Mouse (Mus musculus): ENCODE measurements at regions not wholly inside any gene's neighbourhood (a gene's known extent, or its start where the extent isn't known, plus 50 kb on each side); places are given as distances from the start of the nearest gene placed in this dataset.

GRCm38 (mm10) chr13:97617511-97618189 lies 142.8 kb downstream of the Gm10260 start:
- peak; percentile 62 to 85 for DNase-seq (ENCODE audit: inconsistent age in 2 of 2, low spot score in 1 of 2)

GRCm38 (mm10) chr13:97616919-97617318 lies 143.5 kb downstream of the Gm10260 start:
- no peak for DNase-seq (ENCODE audit: inconsistent age in 2 of 2, low spot score in 1 of 2)

- DNase-seq (ENCODE audit: inconsistent age in 2 of 2, low spot score in 1 of 2): peak; percentile 59 to 81
Measured at GRCm38 (mm10) chr13:97607221-97607723, 153.2 kb downstream of the Gm10260 start.

GRCm38 (mm10) chr13:97604451-97604850 lies 156.0 kb downstream of the Gm10260 start:
- DNase-seq (ENCODE audit: inconsistent age in 2 of 2, low spot score in 1 of 2): peak; percentile 18 to 80

- no peak for DNase-seq (ENCODE audit: inconsistent age in 2 of 2, low spot score in 1 of 2)
Measured at GRCm38 (mm10) chr13:97601135-97601730, 159.2 kb downstream of the Gm10260 start.

- DNase-seq (ENCODE audit: inconsistent age in 2 of 2, low spot score in 1 of 2): no peak
Measured at GRCm38 (mm10) chr13:97600136-97600535, 160.3 kb downstream of the Gm10260 start.

GRCm38 (mm10) chr13:97598507-97599431 lies 161.7 kb downstream of the Gm10260 start:
- peak in 1 of 2 experiments; percentile 45 for DNase-seq (ENCODE audit: inconsistent age in 2 of 2, low spot score in 1 of 2)

GRCm38 (mm10) chr13:97594851-97595250 lies 165.6 kb downstream of the Gm10260 start:
- DNase-seq (ENCODE audit: inconsistent age in 2 of 2, low spot score in 1 of 2): peak in 1 of 2 experiments; percentile 69

GRCm38 (mm10) chr13:97589626-97590025 lies 170.8 kb downstream of the Gm10260 start:
- no peak for DNase-seq (ENCODE audit: inconsistent age in 2 of 2, low spot score in 1 of 2)

- DNase-seq (ENCODE audit: inconsistent age in 2 of 2, low spot score in 1 of 2): no peak
Measured at GRCm38 (mm10) chr13:97588085-97588484, 172.3 kb downstream of the Gm10260 start.

- no peak for DNase-seq (ENCODE audit: inconsistent age in 2 of 2, low spot score in 1 of 2)
Measured at GRCm38 (mm10) chr13:97587088-97587487, 173.3 kb downstream of the Gm10260 start.

- DNase-seq (ENCODE audit: inconsistent age in 2 of 2, low spot score in 1 of 2): no peak
Measured at GRCm38 (mm10) chr13:97584045-97584444, 176.4 kb downstream of the Gm10260 start.

GRCm38 (mm10) chr13:97581380-97581779 lies 179.1 kb downstream of the Gm10260 start:
- no peak for DNase-seq (ENCODE audit: inconsistent age in 2 of 2, low spot score in 1 of 2)

GRCm38 (mm10) chr13:97580241-97580874 lies 180.1 kb downstream of the Gm10260 start:
- no peak for DNase-seq (ENCODE audit: inconsistent age in 2 of 2, low spot score in 1 of 2)

- DNase-seq (ENCODE audit: inconsistent age in 2 of 2, low spot score in 1 of 2): no peak
Measured at GRCm38 (mm10) chr13:97578595-97578994, 181.8 kb downstream of the Gm10260 start.

GRCm38 (mm10) chr13:97577081-97577785 lies 183.2 kb downstream of the Gm10260 start:
- no peak for DNase-seq (ENCODE audit: inconsistent age in 2 of 2, low spot score in 1 of 2)

- no peak for DNase-seq (ENCODE audit: inconsistent age in 2 of 2, low spot score in 1 of 2)
Measured at GRCm38 (mm10) chr13:97573601-97574000, 186.8 kb downstream of the Gm10260 start.

- peak in 1 of 2 experiments; percentile 44 for DNase-seq (ENCODE audit: inconsistent age in 2 of 2, low spot score in 1 of 2)
Measured at GRCm38 (mm10) chr13:97572352-97572751, 188.1 kb downstream of the Gm10260 start.

- peak in 1 of 2 experiments; percentile 27 for DNase-seq (ENCODE audit: inconsistent age in 2 of 2, low spot score in 1 of 2)
Measured at GRCm38 (mm10) chr13:97570009-97570408, 190.4 kb downstream of the Gm10260 start.

GRCm38 (mm10) chr13:97567632-97568031 lies 192.8 kb downstream of the Gm10260 start:
- DNase-seq (ENCODE audit: inconsistent age in 2 of 2, low spot score in 1 of 2): no peak
